Mouse (Mus musculus) stomach, embryonic 16.5 days (tissue): ENCODE measurements around the gene Fam131b. TPM values are rescaled to one million over a fixed set of nuclear protein-coding genes. Genes with fewer than 3 reads are reported as not detected.
A peak's percentile ranks its signal among the peaks of the same experiment; 100 is the strongest.

Source experiments
- ATAC-seq: fragments of 200-750 bp; cut with Nextera tagmentation; 2 replicates; pipeline ENCODE4 v1.8.0; 2017; ENCODE audit warnings: moderate number of reproducible peaks, moderate TSS enrichment; ENCODE audit not compliant: insufficient read depth, low FRiP score
- H3K27ac ChIP-seq: fragments of 300-500 bp; sonication (generic); 2 replicates; pipeline ENCODE4 v1.5.1; 2014; ENCODE audit warnings: low read length
- H3K27me3 ChIP-seq: fragments of 300-500 bp; sonication (generic); 2 replicates; pipeline ENCODE4 v1.6.1; 2014; ENCODE audit warnings: low read length, control low read depth, mixed read lengths; ENCODE audit not compliant: control insufficient read depth, insufficient read depth
- H3K36me3 ChIP-seq: fragments of 300-500 bp; sonication (generic); 2 replicates; pipeline ENCODE4 v1.6.1; 2014; ENCODE audit warnings: low read length; ENCODE audit not compliant: control insufficient read depth, insufficient read depth
- H3K4me1 ChIP-seq: fragments of 300-500 bp; sonication (generic); 2 replicates; pipeline ENCODE4 v1.6.1; 2014; ENCODE audit warnings: low read length, control low read depth, mixed read lengths; ENCODE audit not compliant: control insufficient read depth, insufficient read depth
- H3K4me2 ChIP-seq: fragments of 300-500 bp; sonication (generic); 2 replicates; pipeline ENCODE4 v1.6.1; 2014; ENCODE audit warnings: low read depth, low read length, mixed read lengths
- H3K4me3 ChIP-seq: fragments of 300-500 bp; sonication (generic); replicated peaks from 2 replicates; pipeline ENCODE4 v1.5.1; 2014; ENCODE audit warnings: mild to moderate bottlenecking, low read length
- H3K9ac ChIP-seq: fragments of 300-500 bp; sonication (generic); 2 replicates; pipeline ENCODE4 v1.6.1; 2014; ENCODE audit warnings: low read length
- H3K9me3 ChIP-seq: fragments of 300-500 bp; sonication (generic); replicated peaks from 2 replicates; pipeline ENCODE4 v1.6.1; 2016; ENCODE audit warnings: low read length, control low read depth; ENCODE audit not compliant: control insufficient read depth
- WGBS: fragments of 180-500 bp; shearing (Covaris S2); extraction: QIAGEN DNeasy Blood & Tissue Kit; methylation state at CpG from one replicate; pipeline ENCODE4 v1.1.7; 2014; 5-methylcytosine and 5-hydroxymethylcytosine counted together
- polyA plus RNA-seq: library from polyadenylated mRNA; unstranded; fragments of >200 nt; fragmentation: Nextera tagmentation; extraction: Ambion mirVana; gene quantifications from 2 replicates; pipeline ENCODE4 v1.2.1, GENCODE M21; 2015

Gene Fam131b
- polyA plus RNA-seq, 1 experiment from 2014 or later = 0.32 TPM

DNA sequence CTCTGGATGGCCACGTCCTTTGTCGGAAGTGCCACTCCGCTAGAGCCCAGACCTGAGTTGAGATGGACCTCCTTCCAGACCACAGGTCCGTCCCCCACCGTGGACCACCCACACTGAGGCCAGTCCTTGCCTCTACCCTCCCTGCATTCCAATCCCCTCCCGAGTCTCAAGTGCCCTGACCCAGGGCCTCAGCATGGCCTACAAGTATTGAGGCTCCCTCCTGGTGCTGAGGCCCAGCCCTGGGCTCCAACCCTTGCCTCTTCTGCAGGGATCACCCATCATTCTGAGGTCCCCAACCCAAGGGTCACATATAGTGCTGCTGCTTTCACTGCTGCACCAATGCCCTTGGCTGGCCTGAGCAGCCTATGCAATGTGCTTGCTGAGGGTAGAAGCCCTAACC, 33.5 kb upstream of the Fam131b start:
- Histone ChIP-seq H3K27me3 (no peaks in the 10 kb centered on the region), H3K9me3 (no peaks in the 10 kb centered on the region), H3K9ac (no peak overlapping the region), H3K27ac (no peak overlapping the region), H3K4me1 (peaks cover 43% of the 10 kb centered on the region), H3K36me3 (peaks cover 40% of the 10 kb centered on the region), H3K4me3 (no peak overlapping the region), H3K4me2 (no peak overlapping the region)
- ATAC-seq = no peak
- WGBS = 55% methylated on average over 6 of the region's 6 CpGs

GRCm38 (mm10) chr6:42356913-42357312, 32.5 kb upstream of the Fam131b start:
- Histone ChIP-seq H3K9ac (no peak overlapping the region), H3K27ac (peak overlapping the region; percentile 28), H3K9me3 (no peaks in the 10 kb centered on the region), H3K4me3 (no peak overlapping the region), H3K36me3 (peaks cover 48% of the 10 kb centered on the region), H3K4me2 (no peak overlapping the region), H3K4me1 (peaks cover 53% of the 10 kb centered on the region), H3K27me3 (no peaks in the 10 kb centered on the region)
- WGBS = 72% methylated on average over 5 of the region's 5 CpGs
- ATAC-seq = peak; percentile 75

- Histone ChIP-seq H3K27ac (no peak overlapping the region), H3K4me3 (no peak overlapping the region), H3K4me1 (peaks cover 62% of the 10 kb centered on the region), H3K9me3 (no peaks in the 10 kb centered on the region), H3K4me2 (no peak overlapping the region), H3K36me3 (peaks cover 45% of the 10 kb centered on the region), H3K9ac (no peak overlapping the region), H3K27me3 (no peaks in the 10 kb centered on the region)
- WGBS = 91% methylated on average over 13 of the region's 13 CpGs
- ATAC-seq = no peak
Observed at GRCm38 (mm10) chr6:42355794-42356600, 31.6 kb upstream of the Fam131b start.

DNA sequence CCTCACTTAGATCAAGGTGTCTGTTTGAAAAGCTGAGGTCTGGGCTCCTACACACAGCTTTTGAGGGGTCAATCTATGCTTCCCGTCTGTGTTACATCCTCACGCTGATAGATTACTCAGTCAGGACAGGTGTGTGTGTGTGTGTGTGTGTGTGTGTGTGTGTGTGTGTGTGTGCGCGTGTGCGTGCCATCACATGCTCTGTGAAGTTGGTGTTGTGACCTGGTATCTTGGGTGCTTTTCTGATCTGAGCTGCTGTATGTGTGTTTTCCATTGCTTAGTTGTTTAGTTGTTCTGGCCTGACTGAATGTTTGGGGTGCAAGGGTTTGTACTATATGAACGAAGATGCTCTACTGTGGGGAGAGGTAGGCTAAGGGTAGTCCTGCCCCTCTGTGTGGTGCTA, 30.9 kb upstream of the Fam131b start:
- Histone ChIP-seq H3K9me3 (no peaks in the 10 kb centered on the region), H3K27ac (no peak overlapping the region), H3K9ac (no peak overlapping the region), H3K27me3 (no peaks in the 10 kb centered on the region), H3K4me2 (no peak overlapping the region), H3K36me3 (peaks cover 40% of the 10 kb centered on the region), H3K4me3 (no peak overlapping the region), H3K4me1 (peaks cover 64% of the 10 kb centered on the region)
- 89% methylated on average over 6 of the region's 6 CpGs for WGBS
- ATAC-seq = no peak

- H3K27ac ChIP-seq = peak overlapping the region; percentile 49; the same call in 1 of the 2 replicates
- no peaks in the 10 kb centered on the region for H3K9me3 ChIP-seq
- H3K4me2 ChIP-seq = peak overlapping the region; percentile 37
- peaks cover 64% of the 10 kb centered on the region for H3K4me1 ChIP-seq
- H3K9ac ChIP-seq = peak overlapping the region; percentile 33; the same call in 1 of the 2 replicates
- H3K36me3 ChIP-seq = peaks cover 34% of the 10 kb centered on the region
- WGBS = 45% methylated on average over 11 of the region's 11 CpGs
- no peaks in the 10 kb centered on the region for H3K27me3 ChIP-seq
- H3K4me3 ChIP-seq = peak overlapping the region; percentile 15
- no peak for ATAC-seq
Observed at GRCm38 (mm10) chr6:42354076-42355019, 29.9 kb upstream of the Fam131b start.

DNA sequence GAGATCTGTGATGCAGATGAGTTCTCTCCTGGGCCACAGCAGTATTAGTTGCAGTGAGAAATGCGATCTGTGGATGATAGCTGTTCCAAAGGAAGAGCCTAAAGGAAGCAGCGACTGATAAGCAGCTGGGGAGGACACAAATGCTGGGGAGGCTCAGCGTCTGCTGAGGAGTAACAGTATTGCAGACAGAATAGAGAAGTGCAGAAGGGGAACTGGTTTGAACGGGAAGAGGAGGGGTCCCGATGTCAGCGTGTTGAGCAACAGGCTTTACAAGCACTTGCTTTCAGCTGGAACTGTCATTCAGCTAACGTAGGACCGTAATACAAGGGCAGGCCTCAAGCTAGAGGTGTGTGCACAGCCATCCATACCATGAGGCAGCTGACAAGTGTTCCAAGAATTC, 28.7 kb upstream of the Fam131b start:
- Histone ChIP-seq H3K9ac (no peak overlapping the region), H3K4me1 (peaks cover 63% of the 10 kb centered on the region), H3K4me3 (peak overlapping the region; percentile 15; the same call in 1 of the 2 replicates), H3K9me3 (no peaks in the 10 kb centered on the region), H3K27ac (no peak overlapping the region), H3K27me3 (no peaks in the 10 kb centered on the region), H3K36me3 (peaks cover 24% of the 10 kb centered on the region; the same call in 1 of the 2 replicates), H3K4me2 (peak overlapping the region; percentile 95)
- WGBS = 70% methylated on average over 8 of the region's 8 CpGs
- ATAC-seq = no peak

DNA sequence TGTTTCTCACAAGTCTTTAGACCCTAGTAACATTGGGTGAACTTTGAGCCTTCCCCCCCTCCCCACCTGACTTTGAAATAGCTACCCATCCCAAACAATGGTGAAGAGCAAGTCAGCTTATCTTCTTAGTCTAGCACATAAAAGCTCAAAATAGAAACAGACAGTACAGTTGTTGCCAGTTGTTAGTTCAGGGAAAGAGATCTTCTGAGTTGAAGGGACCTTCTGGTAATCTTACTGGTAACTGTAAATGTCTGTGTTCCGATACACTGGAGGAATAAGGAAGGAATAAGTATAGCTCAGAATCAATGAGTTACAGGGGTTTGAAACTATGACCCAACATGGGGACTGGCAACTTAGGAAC, 28.0 kb upstream of the Fam131b start:
- ATAC-seq = no peak
- Histone ChIP-seq H3K9me3 (no peaks in the 10 kb centered on the region), H3K4me3 (peak overlapping the region; percentile 83; the same call in 1 of the 2 replicates), H3K27me3 (no peaks in the 10 kb centered on the region), H3K4me2 (peak overlapping the region; percentile 95), H3K36me3 (peaks cover 17% of the 10 kb centered on the region; the same call in 1 of the 2 replicates), H3K9ac (peak overlapping the region; percentile 96; the same call in 1 of the 2 replicates), H3K4me1 (peaks cover 56% of the 10 kb centered on the region), H3K27ac (0 out of 2 replicates have a peak overlapping the region, but pooled peaks have one; percentile 38)
- 93% methylated on average over 1 of the region's 1 CpGs for WGBS

DNA sequence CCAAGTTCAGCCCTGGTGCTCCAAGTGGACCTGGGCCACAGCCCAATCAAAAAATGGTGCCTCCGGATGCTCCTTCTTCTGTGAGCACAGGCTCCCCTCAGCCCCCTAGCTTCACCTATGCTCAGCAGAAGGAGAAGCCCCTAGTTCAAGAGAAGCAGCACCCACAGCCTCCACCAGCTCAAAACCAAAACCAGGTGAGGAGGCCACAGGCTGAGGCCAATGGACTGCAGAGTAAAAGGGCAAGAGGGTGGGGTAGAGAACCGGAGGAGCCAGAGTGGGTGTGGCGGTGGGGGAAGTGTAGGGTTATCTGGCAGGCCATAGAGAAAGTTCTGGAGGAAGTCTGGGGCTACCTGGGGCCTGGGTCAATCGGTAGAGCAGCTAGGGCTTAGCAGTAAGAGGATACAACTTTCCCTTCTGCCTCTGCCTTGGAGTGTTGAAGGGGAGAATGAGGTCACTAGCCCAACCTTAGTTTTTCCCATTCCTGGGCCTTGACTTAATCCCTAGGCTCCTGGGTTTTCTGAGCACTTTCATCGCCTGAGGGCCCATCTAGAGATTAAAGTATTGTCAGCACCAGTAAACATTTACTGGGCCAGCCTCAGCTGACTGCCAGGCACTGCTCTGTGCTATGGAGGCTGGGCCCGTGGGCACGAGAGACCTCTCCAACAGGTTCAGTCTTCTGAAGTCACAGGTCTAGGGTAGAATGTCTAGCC, 27.5 kb upstream of the Fam131b start:
- H3K9ac ChIP-seq = peak overlapping the region; percentile 96; the same call in 1 of the 2 replicates
- H3K27ac ChIP-seq = 0 out of 2 replicates have a peak overlapping the region, but pooled peaks have one; percentile 38
- no peaks in the 10 kb centered on the region for H3K9me3 ChIP-seq
- ATAC-seq = no peak
- H3K36me3 ChIP-seq = peaks cover 17% of the 10 kb centered on the region; the same call in 1 of the 2 replicates
- H3K4me3 ChIP-seq = peak overlapping the region; percentile 83
- H3K4me2 ChIP-seq = peak overlapping the region; percentile 95
- 58% methylated on average over 7 of the region's 7 CpGs for WGBS
- peaks cover 53% of the 10 kb centered on the region for H3K4me1 ChIP-seq
- H3K27me3 ChIP-seq = no peaks in the 10 kb centered on the region
